Mouse (Mus musculus): ENCODE measurements at regions not wholly inside any gene's neighbourhood (a gene's known extent, or its start where the extent isn't known, plus 50 kb on each side); places are given as distances from the start of the nearest gene placed in this dataset.

DNA sequence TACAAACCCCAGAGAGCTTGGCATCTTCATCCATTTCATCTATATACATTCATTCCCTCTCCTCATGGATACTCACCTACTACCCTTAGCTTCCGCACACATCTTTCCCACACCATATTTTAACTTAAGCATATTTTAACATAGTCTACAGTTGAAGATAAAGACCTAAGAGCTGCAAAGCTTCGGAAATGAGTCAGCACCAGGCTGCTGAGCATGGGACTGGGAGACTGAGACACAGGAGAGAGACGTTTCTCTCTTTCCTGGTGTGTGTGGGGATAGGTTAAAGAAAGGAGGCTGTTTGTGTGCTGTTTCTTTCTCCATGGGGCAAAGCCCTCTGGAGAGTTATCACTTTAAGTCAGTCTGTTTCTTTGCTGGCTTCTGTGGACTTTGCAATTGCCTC lies 264.3 kb downstream of the Sorl1 start:
- DNase-seq (ENCODE audit: low spot score) (no peak), ATAC-seq (ENCODE audit: low FRiP score, low read depth) (no peak)
- peaks cover 38% of the 10 kb centered on the region for H3K4me1 ChIP-seq (ENCODE audit: control insufficient read depth, insufficient read depth, low read length)
- H3K9me3 ChIP-seq (ENCODE audit: control insufficient read depth, low read length), result no peaks in the 10 kb centered on the region
- H3K4me2 ChIP-seq (replicated peaks; ENCODE audit: low read depth, low read length, severe bottlenecking), result no peak overlapping the region
- H3K36me3 ChIP-seq (ENCODE audit: control insufficient read depth, insufficient read depth, low read length), result no peaks in the 10 kb centered on the region
- H3K9ac ChIP-seq (ENCODE audit: low read depth, low read length, severe bottlenecking), result no peak overlapping the region
- TF ChIP-seq POLR2A (IDR thresholded peaks at IDR 0.05; ENCODE audit: borderline replicate concordance, extremely low read depth, insufficient read depth, insufficient read length), result no peak
- WGBS, result 58% methylated on average over 3 of the region's 3 CpGs
- peak overlapping the region; percentile 76 for H3K27ac ChIP-seq (replicated peaks; ENCODE audit: low read depth, low read length)
- no peaks in the 10 kb centered on the region for H3K27me3 ChIP-seq (ENCODE audit: control insufficient read depth, insufficient read depth, low read length)
- no peak overlapping the region for H3K4me3 ChIP-seq (replicated peaks; ENCODE audit: low read length)

DNA sequence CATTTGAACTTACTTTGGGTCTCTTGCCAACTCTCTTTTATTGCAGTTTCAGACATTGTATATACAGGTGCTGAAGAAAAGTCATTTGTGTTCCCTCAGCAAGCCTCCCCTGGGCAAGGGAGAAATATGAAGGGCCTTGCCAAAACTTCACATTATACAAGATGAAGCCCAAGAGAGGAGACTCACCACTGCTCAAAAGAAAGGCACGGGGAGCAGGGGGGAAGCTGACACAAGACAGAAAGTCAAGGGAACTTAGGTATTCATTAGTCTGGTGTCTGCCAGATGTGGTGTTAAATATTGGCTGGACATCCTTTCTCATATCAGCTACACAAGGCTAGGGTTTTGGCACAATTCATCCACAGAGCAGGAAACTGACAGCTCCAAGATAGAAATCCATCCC lies 272.0 kb downstream of the Sorl1 start:
- Histone ChIP-seq H3K4me3 (replicated peaks; ENCODE audit: low read length) (no peak overlapping the region), H3K27me3 (ENCODE audit: control insufficient read depth, insufficient read depth, low read length) (no peaks in the 10 kb centered on the region), H3K27ac (replicated peaks; ENCODE audit: low read depth, low read length) (peak overlapping the region; percentile 39; the same call in 1 of the 2 replicates), H3K9me3 (ENCODE audit: control insufficient read depth, low read length) (no peaks in the 10 kb centered on the region), H3K4me2 (replicated peaks; ENCODE audit: low read depth, low read length, severe bottlenecking) (no peak overlapping the region), H3K4me1 (ENCODE audit: control insufficient read depth, insufficient read depth, low read length) (peaks cover 17% of the 10 kb centered on the region), H3K9ac (ENCODE audit: low read depth, low read length, severe bottlenecking) (no peak overlapping the region), H3K36me3 (ENCODE audit: control insufficient read depth, insufficient read depth, low read length) (no peaks in the 10 kb centered on the region; the same call in 1 of the 2 replicates)
- TF ChIP-seq POLR2A (IDR thresholded peaks at IDR 0.05; ENCODE audit: borderline replicate concordance, extremely low read depth, insufficient read depth, insufficient read length), result no peak
- peak; percentile 84 for ATAC-seq (ENCODE audit: low FRiP score, low read depth)
- 26% methylated on average over 1 of the region's 1 CpGs for WGBS
- peak; percentile 71 for DNase-seq (ENCODE audit: low spot score)

DNA sequence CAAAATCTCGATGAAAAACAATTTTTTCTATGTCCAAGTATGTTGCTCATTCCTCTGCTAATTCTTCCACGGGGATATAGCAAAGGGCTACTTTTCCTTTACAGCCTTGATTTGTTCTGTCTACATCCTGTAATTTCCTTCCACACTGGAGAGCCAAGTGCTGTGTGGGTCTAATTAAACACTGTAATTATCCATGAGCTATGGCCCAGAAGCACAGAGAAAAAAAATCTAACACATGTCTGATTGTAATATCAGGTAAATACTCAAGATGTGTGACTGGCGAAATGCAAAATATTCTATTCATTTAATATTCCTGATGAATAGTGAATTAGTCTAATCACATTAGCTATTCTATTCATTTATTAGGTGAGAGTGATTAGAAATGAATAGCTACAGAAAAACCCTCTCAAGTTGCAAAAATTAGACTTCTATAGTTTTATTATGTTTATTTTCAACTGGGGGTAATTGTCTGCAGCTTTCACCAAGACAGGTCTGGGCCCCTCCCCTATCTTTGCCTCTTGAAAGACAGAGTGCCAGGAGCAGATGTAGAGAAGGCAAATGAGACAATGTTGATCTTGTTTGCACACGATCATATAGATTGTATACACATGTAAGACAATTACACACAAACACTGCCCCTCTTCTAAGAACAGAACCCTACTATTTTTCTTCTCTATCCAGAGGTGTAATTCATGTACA lies 274.3 kb downstream of the Sorl1 start:
- Histone ChIP-seq H3K9ac (ENCODE audit: low read depth, low read length, severe bottlenecking) (no peak overlapping the region), H3K36me3 (ENCODE audit: control insufficient read depth, insufficient read depth, low read length) (no peaks in the 10 kb centered on the region; the same call in 1 of the 2 replicates), H3K4me2 (replicated peaks; ENCODE audit: low read depth, low read length, severe bottlenecking) (no peak overlapping the region), H3K4me1 (ENCODE audit: control insufficient read depth, insufficient read depth, low read length) (peaks cover 14% of the 10 kb centered on the region), H3K9me3 (ENCODE audit: control insufficient read depth, low read length) (no peaks in the 10 kb centered on the region), H3K27me3 (ENCODE audit: control insufficient read depth, insufficient read depth, low read length) (no peaks in the 10 kb centered on the region), H3K27ac (replicated peaks; ENCODE audit: low read depth, low read length) (no peak overlapping the region), H3K4me3 (replicated peaks; ENCODE audit: low read length) (no peak overlapping the region)
- WGBS, result 51% methylated on average over 4 of the region's 4 CpGs
- no peak for ATAC-seq (ENCODE audit: low FRiP score, low read depth)
- no peak for DNase-seq (ENCODE audit: low spot score)
- TF ChIP-seq POLR2A (IDR thresholded peaks at IDR 0.05; ENCODE audit: borderline replicate concordance, extremely low read depth, insufficient read depth, insufficient read length), result no peak

DNA sequence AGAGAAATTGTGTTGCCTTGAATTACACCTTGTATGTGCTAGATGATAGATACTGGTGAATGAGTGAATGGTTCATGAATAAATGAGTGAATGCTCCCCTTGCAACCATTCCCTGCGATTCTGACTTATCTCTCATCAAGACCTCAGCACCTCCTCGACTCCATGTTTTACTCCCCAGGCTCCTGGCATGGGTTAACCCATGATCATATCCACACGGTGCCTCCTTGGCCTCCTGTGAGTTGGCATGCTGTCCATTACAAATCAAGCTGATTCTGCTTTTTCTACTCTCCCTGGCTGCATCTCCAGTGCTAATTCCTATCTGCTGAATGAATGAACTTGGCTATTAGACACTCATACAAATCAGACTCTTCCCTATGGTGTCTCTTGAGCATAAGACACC lies 279.5 kb downstream of the Sorl1 start:
- H3K4me3 ChIP-seq (replicated peaks; ENCODE audit: low read length), result no peak overlapping the region
- no peak overlapping the region for H3K9ac ChIP-seq (ENCODE audit: low read depth, low read length, severe bottlenecking)
- no peak overlapping the region for H3K27ac ChIP-seq (replicated peaks; ENCODE audit: low read depth, low read length)
- WGBS, result 87% methylated on average over 3 of the region's 3 CpGs
- no peak for TF ChIP-seq POLR2A (IDR thresholded peaks at IDR 0.05; ENCODE audit: borderline replicate concordance, extremely low read depth, insufficient read depth, insufficient read length)
- H3K4me2 ChIP-seq (replicated peaks; ENCODE audit: low read depth, low read length, severe bottlenecking), result no peak overlapping the region
- H3K36me3 ChIP-seq (ENCODE audit: control insufficient read depth, insufficient read depth, low read length), result no peaks in the 10 kb centered on the region
- ATAC-seq (ENCODE audit: low FRiP score, low read depth) (no peak), DNase-seq (ENCODE audit: low spot score) (no peak)
- H3K9me3 ChIP-seq (ENCODE audit: control insufficient read depth, low read length), result no peaks in the 10 kb centered on the region
- no peaks in the 10 kb centered on the region for H3K27me3 ChIP-seq (ENCODE audit: control insufficient read depth, insufficient read depth, low read length)
- H3K4me1 ChIP-seq (ENCODE audit: control insufficient read depth, insufficient read depth, low read length), result no peaks in the 10 kb centered on the region

DNA sequence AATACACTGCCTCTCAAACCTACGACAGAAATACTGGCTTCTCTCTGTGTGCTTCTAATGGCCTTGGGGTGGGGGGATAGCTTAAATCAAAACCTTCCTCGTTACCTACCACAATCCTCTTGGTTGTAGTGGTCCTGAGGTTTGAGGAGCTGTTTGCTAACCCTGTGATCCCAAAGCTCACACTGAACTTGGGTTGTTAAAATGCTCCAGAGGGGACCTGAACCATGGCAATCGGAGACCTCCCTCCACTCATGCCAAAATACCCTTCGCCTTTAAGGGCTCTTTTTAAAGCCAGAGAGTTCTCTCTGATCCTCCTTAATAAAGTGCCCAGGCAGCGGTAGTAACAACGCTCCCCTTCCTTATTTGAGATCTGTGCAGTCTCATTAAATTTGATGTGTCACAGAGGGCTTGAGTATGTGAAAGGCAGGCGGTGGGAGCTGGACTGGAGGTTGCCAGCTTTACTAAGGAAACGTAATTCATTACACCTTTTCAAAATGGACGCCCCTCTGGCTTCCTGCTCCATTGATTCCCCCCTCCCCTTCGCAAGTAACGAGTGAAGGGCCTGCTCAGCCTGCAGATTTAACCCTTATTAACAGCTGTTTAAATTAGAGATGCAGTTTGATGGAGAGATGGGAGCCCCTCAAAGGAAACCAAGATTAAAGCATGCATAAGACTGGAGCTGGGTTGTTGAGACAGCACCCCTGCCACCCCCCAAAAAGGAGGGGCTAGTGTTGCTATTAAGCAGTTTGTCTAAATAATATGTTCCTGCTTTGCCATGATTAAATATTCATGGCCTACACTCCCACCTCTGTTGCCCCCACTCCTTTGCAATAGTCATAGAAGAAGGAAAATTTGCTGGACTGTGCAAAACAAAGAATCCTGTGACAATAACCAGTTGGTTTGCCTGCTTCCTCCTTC lies 289.4 kb downstream of the Sorl1 start:
- DNase-seq (ENCODE audit: low spot score) (peak; percentile 64), ATAC-seq (ENCODE audit: low FRiP score, low read depth) (peak; percentile 79)
- TF ChIP-seq POLR2A (IDR thresholded peaks at IDR 0.05; ENCODE audit: borderline replicate concordance, extremely low read depth, insufficient read depth, insufficient read length), result no peak
- no peaks in the 10 kb centered on the region for H3K27me3 ChIP-seq (ENCODE audit: control insufficient read depth, insufficient read depth, low read length)
- H3K9me3 ChIP-seq (ENCODE audit: control insufficient read depth, low read length), result peaks cover 6% of the 10 kb centered on the region; the same call in 1 of the 2 replicates
- no peaks in the 10 kb centered on the region for H3K36me3 ChIP-seq (ENCODE audit: control insufficient read depth, insufficient read depth, low read length)
- 18% methylated on average over 11 of the region's 11 CpGs for WGBS
- no peak overlapping the region for H3K9ac ChIP-seq (ENCODE audit: low read depth, low read length, severe bottlenecking)
- H3K27ac ChIP-seq (replicated peaks; ENCODE audit: low read depth, low read length), result peak overlapping the region; percentile 8; the same call in 1 of the 2 replicates
- no peak overlapping the region; the same call in 1 of the 2 replicates for H3K4me2 ChIP-seq (replicated peaks; ENCODE audit: low read depth, low read length, severe bottlenecking)
- H3K4me3 ChIP-seq (replicated peaks; ENCODE audit: low read length), result no peak overlapping the region
- peaks cover 11% of the 10 kb centered on the region for H3K4me1 ChIP-seq (ENCODE audit: control insufficient read depth, insufficient read depth, low read length)

Measured in limb, embryonic 14.5 days (tissue).